10 mouse cellular contexts compared by ENCODE assay signal in genomic region chr5:43836590-43836989, GRCm38 (mm10). TPM values are rescaled to one million over a fixed set of nuclear protein-coding genes. Genes with fewer than 3 reads are reported as not detected.
DNase-seq lines count a peak whose midpoint lies in the region; ATAC-seq lines count a peak whose summit lies in the region.
"Had no signal": no experiment of that assay in that cellular context is flagged by ENCODE, and none has a peak within 500 bp of the region (broad histone marks: within the 10 kb centered on the region; RNA-seq: fewer than 3 reads in every experiment).

No protein-coding gene starts in this region.

- DNase-seq in cerebellum, adult 11 months, result no peak
- DNase-seq in left cerebral cortex, postnatal 14 days (ENCODE audit: low spot score in 2 of 2), result peak; percentile 14 to 19
- DNase-seq in left cerebral cortex, postnatal 10 days (ENCODE audit: extremely low spot score in 1 of 2, low spot score in 2 of 2), result no peak
- peak; percentile 87 for DNase-seq in 3T3-L1 (ENCODE audit: low read depth, low spot score)
- DNase-seq in cerebellum, postnatal 10 days, result peak; percentile 67 to 78
- DNase-seq in ovary, postnatal 10 days (ENCODE audit: low spot score), result no peak
- DNase-seq: thymus, postnatal 36 days had no signal

- intact Hi-C loops in left cerebral cortex, postnatal 14 days (cut with DNase I), result loop anchor here (5.0 kb wide), 1 partner anchor 164 kb away; no protein-coding TSS in a partner anchor
- intact Hi-C loops in left cerebral cortex, postnatal 10 days (cut with DNase I), result loop anchor here (5.0 kb wide), 2 partner anchors 164 to 436 kb away; no protein-coding TSS in a partner anchor

- ATAC-seq in cerebellum, adult (ENCODE audit: insufficient number of reproducible peaks, low FRiP score, low TSS enrichment), result peak; percentile 26; the same call in 1 of the 2 replicates
- ATAC-seq in monocyte, adult 5-6 weeks (replicated peaks; ENCODE audit: insufficient number of reproducible peaks, low FRiP score, low TSS enrichment, poor library complexity, severe bottlenecking), result no peak
- ATAC-seq: midbrain, embryonic 15.5 days had no signal

RNA-seq across cellular contexts. Expression of gene Fbxl5, which starts 15.2 kb away (rescaled TPM):
- total RNA-seq in left cerebral cortex, postnatal 14 days (2021), result 10 to 100 TPM; 76.6 to 83.0 TPM
- 10 to 100 TPM; 82.9 TPM for total RNA-seq in left cerebral cortex, postnatal 10 days (2021)
- 126 to 151 TPM (median 147 TPM) in 3 replicates for total RNA-seq in monocyte, adult 5-6 weeks (2017)

RNA-seq across cellular contexts. Expression of gene Bst1, which starts 17.9 kb away (rescaled TPM):
- total RNA-seq in left cerebral cortex, postnatal 14 days (2021), result under 1 TPM in 1 of 2 experiments, not detected in 1; 0.30 TPM
- total RNA-seq in left cerebral cortex, postnatal 10 days (2021), result not detected
- total RNA-seq in monocyte, adult 5-6 weeks (2017), result 3.8 to 8.0 TPM (median 3.8 TPM) in 3 replicates

RNA-seq across cellular contexts. Expression of gene Cd38, which starts 31.8 kb away (rescaled TPM):
- 1 to 10 TPM; 3.5 to 3.8 TPM for total RNA-seq in left cerebral cortex, postnatal 14 days (2021)
- 1 to 10 TPM; 3.2 to 3.5 TPM for total RNA-seq in left cerebral cortex, postnatal 10 days (2021)
- 13.9 to 18.1 TPM (median 14.7 TPM) in 3 replicates for total RNA-seq in monocyte, adult 5-6 weeks (2017)

Comparison
In these comparisons a context has a peak if more than half of its experiments do, and no peak if none do; other contexts are left out.
1. DNase-seq: peak in left cerebral cortex, postnatal 14 days (2 of 2), 3T3-L1 (single experiment) and cerebellum, postnatal 10 days (2 of 2); none in cerebellum, adult 11 months (single experiment), left cerebral cortex, postnatal 10 days (0 of 2) and ovary, postnatal 10 days (single experiment).